Mouse (Mus musculus): Measurements from ENCODE around the gene Nr4a2. TPM values are rescaled to one million over a fixed set of nuclear protein-coding genes. Genes with fewer than 3 reads are reported as not detected.

Nr4a2 gene
- polyA plus RNA-seq, 1 experiment from 2014 or later: 2.1 TPM

GRCm38 (mm10) chr2:57121110-57121509 lies 2.7 kb downstream of the Nr4a2 start:
- Histone ChIP-seq H3K4me2 (no peak overlapping the region), H3K4me3 (no peak overlapping the region)
- WGBS: 60% methylated on average over 4 of the region's 4 CpGs

GRCm38 (mm10) chr2:57117201-57117951 lies 6.4 kb downstream of the Nr4a2 start:
- WGBS: 4% methylated on average over 13 of the region's 13 CpGs
- Histone ChIP-seq H3K4me1 (replicated peaks) (peaks cover 18% of the 10 kb centered on the region), H3K9ac (peak overlapping the region; percentile 75), H3K27me3 (peaks cover 15% of the 10 kb centered on the region), H3K4me3 (peak overlapping the region; percentile 61), H3K4me2 (peak overlapping the region; percentile 96), H3K36me3 (no peaks in the 10 kb centered on the region), H3K27ac (peak overlapping the region; percentile 88), H3K9me3 (replicated peaks) (no peaks in the 10 kb centered on the region)
- no peak for ATAC-seq (replicated peaks; ENCODE audit: insufficient number of reproducible peaks, insufficient read depth, low FRiP score, low read depth)

More at GRCm38 (mm10) chr2:57121110-57121509, 2.7 kb downstream of the Nr4a2 start:
- Histone ChIP-seq H3K9me3 (replicated peaks) (no peaks in the 10 kb centered on the region), H3K36me3 (no peaks in the 10 kb centered on the region), H3K27me3 (no peaks in the 10 kb centered on the region), H3K27ac (no peak overlapping the region), H3K9ac (no peak overlapping the region), H3K4me1 (replicated peaks) (peaks cover 10% of the 10 kb centered on the region; the same call in 1 of the 2 replicates)
- no peak for ATAC-seq (replicated peaks; ENCODE audit: insufficient number of reproducible peaks, insufficient read depth, low FRiP score, low read depth)

- Histone ChIP-seq H3K36me3 (no peaks in the 10 kb centered on the region), H3K27me3 (peaks cover 22% of the 10 kb centered on the region), H3K4me3 (peak overlapping the region; percentile 61), H3K9me3 (replicated peaks) (no peaks in the 10 kb centered on the region), H3K9ac (peak overlapping the region; percentile 75), H3K4me1 (replicated peaks) (peaks cover 21% of the 10 kb centered on the region), H3K4me2 (peak overlapping the region; percentile 96), H3K27ac (peak overlapping the region; percentile 88)
- ATAC-seq (replicated peaks; ENCODE audit: insufficient number of reproducible peaks, insufficient read depth, low FRiP score, low read depth): peak; percentile 83
- WGBS: under 1% methylated on average over 47 of the region's 47 CpGs
Measured at GRCm38 (mm10) chr2:57116366-57117200, 7.2 kb downstream of the Nr4a2 start.

GRCm38 (mm10) chr2:57115864-57116365 lies 7.9 kb downstream of the Nr4a2 start:
- Histone ChIP-seq H3K36me3 (no peaks in the 10 kb centered on the region), H3K4me1 (replicated peaks) (peaks cover 24% of the 10 kb centered on the region), H3K9me3 (replicated peaks) (no peaks in the 10 kb centered on the region), H3K4me2 (peak overlapping the region; percentile 96), H3K27me3 (peaks cover 29% of the 10 kb centered on the region), H3K27ac (peak overlapping the region; percentile 88), H3K9ac (peak overlapping the region; percentile 75), H3K4me3 (peak overlapping the region; percentile 61)
- ATAC-seq (replicated peaks; ENCODE audit: insufficient number of reproducible peaks, insufficient read depth, low FRiP score, low read depth): peak; percentile 8
- WGBS: under 1% methylated on average over 20 of the region's 28 CpGs

GRCm38 (mm10) chr2:57115181-57115863 lies 8.5 kb downstream of the Nr4a2 start:
- peak overlapping the region; percentile 88 for H3K27ac ChIP-seq
- peak overlapping the region; percentile 96 for H3K4me2 ChIP-seq
- H3K9ac ChIP-seq: peak overlapping the region; percentile 75
- H3K36me3 ChIP-seq: no peaks in the 10 kb centered on the region
- H3K27me3 ChIP-seq: peaks cover 34% of the 10 kb centered on the region
- ATAC-seq (replicated peaks; ENCODE audit: insufficient number of reproducible peaks, insufficient read depth, low FRiP score, low read depth): peak; percentile 1; the same call in 1 of the 2 replicates
- under 1% methylated on average over 25 of the region's 25 CpGs for WGBS
- H3K4me1 ChIP-seq (replicated peaks): peaks cover 25% of the 10 kb centered on the region
- no peaks in the 10 kb centered on the region for H3K9me3 ChIP-seq (replicated peaks)
- H3K4me3 ChIP-seq: peak overlapping the region; percentile 61

- Histone ChIP-seq H3K9me3 (replicated peaks) (no peaks in the 10 kb centered on the region), H3K4me3 (peak overlapping the region; percentile 61), H3K9ac (peak overlapping the region; percentile 75), H3K27ac (peak overlapping the region; percentile 4; the same call in 1 of the 2 replicates), H3K4me2 (peak overlapping the region; percentile 96), H3K36me3 (no peaks in the 10 kb centered on the region), H3K4me1 (replicated peaks) (peaks cover 30% of the 10 kb centered on the region), H3K27me3 (peaks cover 42% of the 10 kb centered on the region)
- ATAC-seq (replicated peaks; ENCODE audit: insufficient number of reproducible peaks, insufficient read depth, low FRiP score, low read depth): peak; percentile 63
- under 1% methylated on average over 85 of the region's 88 CpGs for WGBS
Measured at GRCm38 (mm10) chr2:57114211-57115151, 9.3 kb downstream of the Nr4a2 start.

GRCm38 (mm10) chr2:57113431-57113830 lies 10.4 kb downstream of the Nr4a2 start:
- Histone ChIP-seq H3K27ac (no peak overlapping the region), H3K9me3 (replicated peaks) (no peaks in the 10 kb centered on the region), H3K36me3 (no peaks in the 10 kb centered on the region), H3K27me3 (peaks cover 53% of the 10 kb centered on the region), H3K9ac (no peak overlapping the region), H3K4me1 (replicated peaks) (peaks cover 30% of the 10 kb centered on the region), H3K4me3 (peak overlapping the region; percentile 61), H3K4me2 (peak overlapping the region; percentile 96)
- 48% methylated on average over 5 of the region's 5 CpGs for WGBS
- no peak for ATAC-seq (replicated peaks; ENCODE audit: insufficient number of reproducible peaks, insufficient read depth, low FRiP score, low read depth)

GRCm38 (mm10) chr2:57112949-57113348 lies 10.9 kb downstream of the Nr4a2 start:
- Histone ChIP-seq H3K4me3 (no peak overlapping the region), H3K36me3 (no peaks in the 10 kb centered on the region), H3K9me3 (replicated peaks) (no peaks in the 10 kb centered on the region), H3K9ac (no peak overlapping the region), H3K4me1 (replicated peaks) (peaks cover 30% of the 10 kb centered on the region), H3K4me2 (no peak overlapping the region), H3K27ac (no peak overlapping the region), H3K27me3 (peaks cover 58% of the 10 kb centered on the region)
- ATAC-seq (replicated peaks; ENCODE audit: insufficient number of reproducible peaks, insufficient read depth, low FRiP score, low read depth): no peak
- 44% methylated on average over 6 of the region's 6 CpGs for WGBS

- Histone ChIP-seq H3K4me1 (replicated peaks) (peaks cover 30% of the 10 kb centered on the region), H3K4me2 (peak overlapping the region; percentile 41), H3K27me3 (peaks cover 63% of the 10 kb centered on the region), H3K27ac (no peak overlapping the region), H3K9me3 (replicated peaks) (no peaks in the 10 kb centered on the region), H3K36me3 (no peaks in the 10 kb centered on the region), H3K9ac (no peak overlapping the region), H3K4me3 (peak overlapping the region; percentile 23)
- WGBS: 11% methylated on average over 38 of the region's 38 CpGs
- no peak for ATAC-seq (replicated peaks; ENCODE audit: insufficient number of reproducible peaks, insufficient read depth, low FRiP score, low read depth)
Measured at GRCm38 (mm10) chr2:57111791-57112538, 11.8 kb downstream of the Nr4a2 start.

All from heart, embryonic 15.5 days (tissue).